Mouse (Mus musculus): Measurements from ENCODE around the gene Ndufa4. TPM values are rescaled to one million over a fixed set of nuclear protein-coding genes. Genes with fewer than 3 reads are reported as not detected.

Ndufa4 gene
- polyA plus RNA-seq (2014; fragmentation: Nextera tagmentation; extraction: Ambion mirVana) = 847 and 957 TPM in 2 replicates

DNA sequence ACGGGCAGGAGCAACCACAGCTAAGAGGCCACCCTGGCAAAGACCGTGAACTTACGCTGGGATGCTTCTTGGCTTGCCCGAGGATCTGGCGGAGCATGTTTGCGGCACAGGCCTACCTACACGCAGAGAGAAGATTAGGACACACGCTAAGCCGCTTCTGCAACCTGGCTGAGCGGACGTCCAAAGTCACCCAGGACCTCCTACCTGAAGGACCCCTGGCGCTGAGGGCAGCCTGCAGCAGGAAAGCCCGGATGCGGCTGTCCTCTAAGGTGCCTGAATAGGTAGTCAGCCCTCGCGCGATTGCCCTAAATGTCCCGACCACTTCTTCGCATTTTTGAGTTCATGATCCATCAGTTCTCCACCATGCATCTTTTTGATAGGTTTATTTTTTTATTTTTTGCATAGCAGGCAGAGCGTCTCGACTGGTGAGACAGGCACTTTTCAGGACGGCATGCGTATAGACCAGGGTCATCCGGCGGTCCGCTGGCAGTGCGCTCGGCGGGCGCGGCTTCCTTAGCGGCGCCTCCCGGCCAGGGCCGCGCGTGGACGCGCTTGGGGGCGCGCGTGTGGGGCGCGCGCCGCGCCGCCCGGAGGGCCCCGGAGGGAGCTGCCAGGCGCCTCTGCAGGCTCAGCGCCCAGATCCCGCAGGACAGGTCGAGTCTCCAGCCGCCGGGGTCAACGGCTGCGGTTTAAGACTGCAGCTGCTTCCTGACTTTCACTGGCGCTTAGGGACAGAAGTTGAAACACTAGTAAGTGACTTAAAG lies at the start of gene Ndufa4, which contains the start of gene Phf14:
Gene Ndufa4 (minus strand): TSS at position 229 of the 764 bp plus-strand sequence.
Gene Phf14 (plus strand): TSS at position 541 of the 764 bp plus-strand sequence.
- Histone ChIP-seq H3K4me1 (ENCODE audit: control insufficient read depth, insufficient read depth, low read length) (peaks cover 12% of the 10 kb centered on the region; the same call in 1 of the 2 replicates), H3K4me2 (ENCODE audit: low read depth, low read length) (peak within 1 kb of the TSS; percentile 77), H3K27me3 (replicated peaks; ENCODE audit: control insufficient read depth, insufficient read depth, low read length) (no peaks in the 10 kb centered on the region), H3K27ac (replicated peaks; ENCODE audit: low read depth, low read length) (peak within 1 kb of the TSS; percentile 84), H3K9ac (ENCODE audit: low read depth, low read length) (peak within 1 kb of the TSS; percentile 94), H3K4me3 (ENCODE audit: low read depth, low read length) (peak within 1 kb of the TSS; percentile 88), H3K36me3 (ENCODE audit: control insufficient read depth, insufficient read depth, low read length) (peaks cover 27% of the 10 kb centered on the region), H3K9me3 (ENCODE audit: control insufficient read depth, low read length) (no peaks in the 10 kb centered on the region)
- DNase-seq (ENCODE audit: low spot score) (peak; percentile 96), ATAC-seq (ENCODE audit: low read depth) (peak; percentile 98)
- WGBS = under 1% methylated on average over 57 of the region's 59 CpGs

DNA sequence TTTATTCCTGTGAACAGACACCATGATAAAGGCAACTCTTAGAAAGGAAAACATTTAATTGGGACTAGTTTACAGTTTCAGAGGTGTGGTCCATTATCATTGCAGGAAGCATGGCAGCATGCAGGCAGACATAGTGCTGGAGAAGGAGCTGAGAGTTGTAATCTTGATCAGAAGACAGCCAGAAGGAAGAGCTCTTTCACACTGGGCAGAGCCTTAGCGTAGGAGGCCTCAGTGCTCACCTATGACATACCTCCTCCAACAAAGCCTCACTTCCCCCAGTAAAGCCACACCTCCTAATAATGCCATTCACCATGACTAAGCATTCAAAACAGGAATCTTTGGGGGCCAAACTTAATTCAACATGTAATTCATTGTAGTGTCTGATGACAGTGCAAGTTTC lies 40.8 kb upstream of the Ndufa4 start:
- DNase-seq (ENCODE audit: low spot score) (no peak), ATAC-seq (ENCODE audit: low read depth) (no peak)
- no peak overlapping the region for H3K4me2 ChIP-seq (ENCODE audit: low read depth, low read length)
- no peaks in the 10 kb centered on the region for H3K9me3 ChIP-seq (ENCODE audit: control insufficient read depth, low read length)
- H3K27ac ChIP-seq (replicated peaks; ENCODE audit: low read depth, low read length) = no peak overlapping the region
- H3K27me3 ChIP-seq (replicated peaks; ENCODE audit: control insufficient read depth, insufficient read depth, low read length) = no peaks in the 10 kb centered on the region
- H3K4me3 ChIP-seq (ENCODE audit: low read depth, low read length) = no peak overlapping the region
- no peak overlapping the region for H3K9ac ChIP-seq (ENCODE audit: low read depth, low read length)
- H3K36me3 ChIP-seq (ENCODE audit: control insufficient read depth, insufficient read depth, low read length) = peaks cover 23% of the 10 kb centered on the region
- 94% methylated on average over 1 of the region's 1 CpGs for WGBS
- H3K4me1 ChIP-seq (ENCODE audit: control insufficient read depth, insufficient read depth, low read length) = no peaks in the 10 kb centered on the region

DNA sequence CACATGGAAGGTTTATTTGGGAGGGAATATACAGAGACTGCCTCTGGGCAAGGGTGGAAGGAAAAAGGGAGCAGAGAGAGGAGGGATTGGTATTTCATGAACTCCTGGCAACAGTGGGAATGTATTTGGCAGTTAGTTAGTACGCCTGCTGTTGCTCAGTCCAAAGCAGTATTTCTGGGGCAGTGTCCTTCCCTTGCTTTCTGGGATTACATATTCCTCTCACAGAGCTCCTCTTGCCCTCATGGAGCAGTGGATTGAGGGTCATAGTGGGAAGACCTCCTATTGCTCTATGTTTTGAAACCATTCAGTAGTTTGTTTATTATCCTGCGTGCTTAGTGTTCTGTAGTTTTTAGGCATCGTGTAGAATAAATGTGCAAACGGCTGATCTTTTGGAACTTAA lies 34.8 kb upstream of the Ndufa4 start:
- WGBS = 95% methylated on average over 4 of the region's 4 CpGs
- no peak overlapping the region for H3K4me2 ChIP-seq (ENCODE audit: low read depth, low read length)
- H3K4me3 ChIP-seq (ENCODE audit: low read depth, low read length) = no peak overlapping the region
- no peaks in the 10 kb centered on the region for H3K4me1 ChIP-seq (ENCODE audit: control insufficient read depth, insufficient read depth, low read length)
- no peaks in the 10 kb centered on the region for H3K9me3 ChIP-seq (ENCODE audit: control insufficient read depth, low read length)
- H3K27me3 ChIP-seq (replicated peaks; ENCODE audit: control insufficient read depth, insufficient read depth, low read length) = no peaks in the 10 kb centered on the region
- H3K36me3 ChIP-seq (ENCODE audit: control insufficient read depth, insufficient read depth, low read length) = peaks cover 26% of the 10 kb centered on the region
- no peak for DNase-seq (ENCODE audit: low spot score)
- no peak overlapping the region for H3K9ac ChIP-seq (ENCODE audit: low read depth, low read length)
- no peak overlapping the region for H3K27ac ChIP-seq (replicated peaks; ENCODE audit: low read depth, low read length)
- no peak for ATAC-seq (ENCODE audit: low read depth)

DNA sequence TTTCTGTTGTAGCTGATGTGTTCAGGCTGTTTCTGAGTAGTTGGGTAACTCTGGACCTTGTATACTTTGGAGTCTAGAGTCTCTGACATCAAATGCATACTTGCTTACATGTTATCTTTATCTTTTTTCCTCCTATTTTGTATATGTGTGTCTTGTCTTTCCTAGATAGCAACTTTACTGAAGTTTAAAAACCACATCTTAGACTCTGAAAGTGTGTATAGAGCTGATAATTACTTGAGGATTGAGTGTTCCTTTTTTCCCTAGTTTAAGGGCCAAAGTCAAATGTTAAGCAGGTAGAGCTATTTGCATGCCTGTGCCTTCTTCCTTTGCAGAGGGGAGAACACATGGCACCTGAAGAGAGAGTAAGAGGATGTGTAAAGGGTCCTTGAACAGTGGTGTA lies 33.6 kb upstream of the Ndufa4 start:
- Histone ChIP-seq H3K9ac (ENCODE audit: low read depth, low read length) (no peak overlapping the region), H3K4me1 (ENCODE audit: control insufficient read depth, insufficient read depth, low read length) (no peaks in the 10 kb centered on the region), H3K4me3 (ENCODE audit: low read depth, low read length) (no peak overlapping the region), H3K4me2 (ENCODE audit: low read depth, low read length) (no peak overlapping the region), H3K36me3 (ENCODE audit: control insufficient read depth, insufficient read depth, low read length) (peaks cover 26% of the 10 kb centered on the region), H3K27me3 (replicated peaks; ENCODE audit: control insufficient read depth, insufficient read depth, low read length) (no peaks in the 10 kb centered on the region), H3K9me3 (ENCODE audit: control insufficient read depth, low read length) (no peaks in the 10 kb centered on the region), H3K27ac (replicated peaks; ENCODE audit: low read depth, low read length) (no peak overlapping the region)
- no peak for ATAC-seq (ENCODE audit: low read depth)
- no peak for DNase-seq (ENCODE audit: low spot score)

- no peak for ATAC-seq (ENCODE audit: low read depth)
Measured at GRCm38 (mm10) chr6:11933403-11933802, 26.1 kb upstream of the Ndufa4 start.

DNA sequence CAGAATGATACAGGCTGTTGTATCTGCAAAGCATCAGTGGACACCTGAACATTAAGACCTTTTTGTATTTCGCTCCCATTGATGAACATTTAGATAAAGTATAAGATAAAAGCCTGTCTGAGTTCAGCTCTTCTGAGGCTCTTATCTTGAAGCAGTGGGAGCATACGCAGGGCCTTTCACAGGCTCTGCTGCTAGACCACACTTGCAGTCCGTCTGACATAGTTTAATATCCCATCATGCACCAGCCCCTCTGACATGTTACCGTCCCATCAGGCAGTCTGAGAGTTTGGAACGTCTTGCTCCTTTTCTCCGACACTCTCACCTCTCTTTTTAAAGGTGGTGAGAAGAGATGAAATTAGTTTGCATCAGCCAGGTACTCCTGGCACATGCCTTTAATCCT lies 20.2 kb upstream of the Ndufa4 start:
- Histone ChIP-seq H3K4me1 (ENCODE audit: control insufficient read depth, insufficient read depth, low read length) (peaks cover 14% of the 10 kb centered on the region), H3K27me3 (replicated peaks; ENCODE audit: control insufficient read depth, insufficient read depth, low read length) (no peaks in the 10 kb centered on the region), H3K4me2 (ENCODE audit: low read depth, low read length) (peak overlapping the region; percentile 57), H3K27ac (replicated peaks; ENCODE audit: low read depth, low read length) (peak overlapping the region; percentile 18; the same call in 1 of the 2 replicates), H3K36me3 (ENCODE audit: control insufficient read depth, insufficient read depth, low read length) (peaks cover 15% of the 10 kb centered on the region; the same call in 1 of the 2 replicates), H3K9me3 (ENCODE audit: control insufficient read depth, low read length) (no peaks in the 10 kb centered on the region), H3K9ac (ENCODE audit: low read depth, low read length) (peak overlapping the region; percentile 99; the same call in 1 of the 2 replicates), H3K4me3 (ENCODE audit: low read depth, low read length) (peak overlapping the region; percentile 81; the same call in 1 of the 2 replicates)
- ATAC-seq (ENCODE audit: low read depth) = no peak
- WGBS = 77% methylated on average over 6 of the region's 6 CpGs
- DNase-seq (ENCODE audit: low spot score) = no peak

More at GRCm38 (mm10) chr6:11933403-11933802, 26.1 kb upstream of the Ndufa4 start:
- no peak overlapping the region for H3K4me2 ChIP-seq (ENCODE audit: low read depth, low read length)
- H3K27ac ChIP-seq (replicated peaks; ENCODE audit: low read depth, low read length) = no peak overlapping the region
- H3K9me3 ChIP-seq (ENCODE audit: control insufficient read depth, low read length) = no peaks in the 10 kb centered on the region
- H3K27me3 ChIP-seq (replicated peaks; ENCODE audit: control insufficient read depth, insufficient read depth, low read length) = no peaks in the 10 kb centered on the region
- DNase-seq (ENCODE audit: low spot score) = no peak
- H3K36me3 ChIP-seq (ENCODE audit: control insufficient read depth, insufficient read depth, low read length) = peaks cover 19% of the 10 kb centered on the region
- H3K4me3 ChIP-seq (ENCODE audit: low read depth, low read length) = no peak overlapping the region
- 93% methylated on average over 7 of the region's 7 CpGs for WGBS
- H3K4me1 ChIP-seq (ENCODE audit: control insufficient read depth, insufficient read depth, low read length) = no peaks in the 10 kb centered on the region
- H3K9ac ChIP-seq (ENCODE audit: low read depth, low read length) = no peak overlapping the region

GRCm38 (mm10) chr6:11926082-11926595 lies 18.8 kb upstream of the Ndufa4 start:
- Histone ChIP-seq H3K27me3 (replicated peaks; ENCODE audit: control insufficient read depth, insufficient read depth, low read length) (no peaks in the 10 kb centered on the region), H3K9me3 (ENCODE audit: control insufficient read depth, low read length) (no peaks in the 10 kb centered on the region), H3K4me1 (ENCODE audit: control insufficient read depth, insufficient read depth, low read length) (peaks cover 14% of the 10 kb centered on the region), H3K4me2 (ENCODE audit: low read depth, low read length) (peak overlapping the region; percentile 57), H3K36me3 (ENCODE audit: control insufficient read depth, insufficient read depth, low read length) (peaks cover 15% of the 10 kb centered on the region; the same call in 1 of the 2 replicates), H3K9ac (ENCODE audit: low read depth, low read length) (peak overlapping the region; percentile 99), H3K4me3 (ENCODE audit: low read depth, low read length) (peak overlapping the region; percentile 81), H3K27ac (replicated peaks; ENCODE audit: low read depth, low read length) (peak overlapping the region; percentile 99)
- WGBS = under 1% methylated on average over 39 of the region's 40 CpGs
- DNase-seq (ENCODE audit: low spot score) (peak; percentile 71), ATAC-seq (ENCODE audit: low read depth) (peak; percentile 82)

DNA sequence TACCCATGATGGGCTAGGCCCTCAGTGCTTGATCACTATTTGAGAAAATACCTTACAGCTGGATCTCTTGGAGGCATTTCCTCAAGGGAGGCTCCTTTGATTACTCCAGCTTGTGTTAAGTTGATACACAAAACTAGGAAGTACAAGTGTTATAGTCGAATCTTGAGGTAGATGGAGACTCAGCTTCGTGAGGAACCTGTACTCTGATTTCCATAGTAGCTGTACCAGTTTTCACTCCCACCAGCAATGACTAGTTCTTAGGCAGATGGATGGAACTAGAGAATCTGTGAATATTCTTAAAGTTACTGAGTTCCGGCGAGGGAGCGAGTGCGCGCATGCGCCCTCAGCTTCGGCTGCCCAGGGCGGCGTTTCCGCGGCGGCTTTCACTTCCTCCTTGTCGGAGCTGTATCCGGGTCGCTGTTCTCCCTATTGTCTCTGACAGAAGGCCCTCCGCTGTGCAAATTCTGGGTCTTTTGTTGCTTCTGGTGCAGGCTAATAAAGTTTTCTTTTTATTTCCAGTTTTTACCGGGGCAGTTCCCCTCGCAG lies 18.3 kb upstream of the Ndufa4 start:
- peak overlapping the region; percentile 57 for H3K4me2 ChIP-seq (ENCODE audit: low read depth, low read length)
- WGBS = 2% methylated on average over 20 of the region's 20 CpGs
- no peaks in the 10 kb centered on the region for H3K27me3 ChIP-seq (replicated peaks; ENCODE audit: control insufficient read depth, insufficient read depth, low read length)
- no peaks in the 10 kb centered on the region for H3K9me3 ChIP-seq (ENCODE audit: control insufficient read depth, low read length)
- H3K27ac ChIP-seq (replicated peaks; ENCODE audit: low read depth, low read length) = peak overlapping the region; percentile 99
- ATAC-seq (ENCODE audit: low read depth) (peak; percentile 96), DNase-seq (ENCODE audit: low spot score) (peak; percentile 95)
- peaks cover 14% of the 10 kb centered on the region for H3K4me1 ChIP-seq (ENCODE audit: control insufficient read depth, insufficient read depth, low read length)
- H3K36me3 ChIP-seq (ENCODE audit: control insufficient read depth, insufficient read depth, low read length) = peaks cover 15% of the 10 kb centered on the region; the same call in 1 of the 2 replicates
- peak overlapping the region; percentile 81 for H3K4me3 ChIP-seq (ENCODE audit: low read depth, low read length)
- H3K9ac ChIP-seq (ENCODE audit: low read depth, low read length) = peak overlapping the region; percentile 99
